Mouse (Mus musculus) MEL (cell line): Measurements from ENCODE around the gene Sirt3. TPM values are rescaled to one million over a fixed set of nuclear protein-coding genes. Genes with fewer than 3 reads are reported as not detected.

Source experiments
- DNase-seq: peaks from one replicate; pipeline ENCODE4 v3.0.0; 2011; ENCODE audit warnings: low read depth, low spot score
- H3K27ac ChIP-seq: 2 replicates; pipeline ENCODE4 v1.5.1; 2012; ENCODE audit warnings: low read depth, mild to moderate bottlenecking, control low read depth, low read length, moderate library complexity; ENCODE audit not compliant: control insufficient read depth
- H3K27me3 ChIP-seq, 2 experiments: fragments of 150-350 bp in 1 of 2; sonication (generic) in 1 of 2; 2 replicates each; pipeline ENCODE4 v1.6.1; 2012; ENCODE audit warnings: low read length in 2 of 2, mild to moderate bottlenecking in 2 of 2, improper control_type of control experiment in 1 of 2, moderate library complexity in 1 of 2; ENCODE audit not compliant: insufficient read depth in 2 of 2, control insufficient read depth in 1 of 2
- H3K36me3 ChIP-seq, 2 experiments: 2 replicates each; pipeline ENCODE4 v1.6.1; 2012 to 2014; ENCODE audit warnings: low read length in 2 of 2, improper control_type of control experiment in 1 of 2, inconsistent platforms in 1 of 2, mild to moderate bottlenecking in 1 of 2; ENCODE audit not compliant: insufficient read depth in 2 of 2, control insufficient read depth in 1 of 2
- H3K4me1 ChIP-seq, 2 experiments: fragments of 150-350 bp in 1 of 2; sonication (generic) in 1 of 2; 2 replicates each; pipeline ENCODE4 v1.6.1; 2012; ENCODE audit warnings: low read length in 2 of 2, improper control_type of control experiment in 1 of 2, mild to moderate bottlenecking in 1 of 2; ENCODE audit not compliant: insufficient read depth in 2 of 2, control insufficient read depth in 1 of 2
- H3K4me3 ChIP-seq, 2 experiments: fragments of 150-350 bp in 1 of 2; sonication (generic) in 1 of 2; 2 replicates each; pipeline ENCODE4 v1.5.1; 2012; ENCODE audit warnings: low read depth in 2 of 2, low read length in 2 of 2, mild to moderate bottlenecking in 2 of 2, moderate library complexity in 2 of 2, control low read depth in 1 of 2, improper control_type of control experiment in 1 of 2; ENCODE audit not compliant: control insufficient read depth in 1 of 2, insufficient read depth in 1 of 2
- H3K79me2 ChIP-seq: 2 replicates; pipeline ENCODE4 v1.6.1; 2012; ENCODE audit warnings: mild to moderate bottlenecking, low read length, moderate library complexity; ENCODE audit not compliant: control insufficient read depth, poor library complexity, insufficient read depth
- H3K9ac ChIP-seq: 2 replicates; pipeline ENCODE4 v1.6.1; 2012; ENCODE audit warnings: low read depth, mild to moderate bottlenecking, control low read depth, low read length, moderate library complexity; ENCODE audit not compliant: control insufficient read depth, poor library complexity, severe bottlenecking
- H3K9me3 ChIP-seq: fragments of 150-350 bp; sonication (generic); replicated peaks from 2 replicates; pipeline ENCODE4 v1.6.1; 2012; ENCODE audit warnings: mild to moderate bottlenecking, low read length, improper control_type of control experiment, moderate library complexity; ENCODE audit not compliant: insufficient read depth
- EP300 ChIP-seq, 2 experiments: IDR thresholded peaks; 2 replicates each; pipeline ENCODE4 v1.6.1; 2011; ENCODE audit warnings: improper control_type of control experiment in 2 of 2, low read length in 2 of 2, low read depth in 1 of 2, mild to moderate bottlenecking in 1 of 2
- ETS1 ChIP-seq: IDR thresholded peaks from 2 replicates; pipeline ENCODE4 v1.6.1; 2012; ENCODE audit warnings: low read depth, mild to moderate bottlenecking, inconsistent platforms, low read length, improper control_type of control experiment, moderate library complexity
- HCFC1 ChIP-seq: IDR thresholded peaks from 2 replicates; pipeline ENCODE4 v1.6.1; 2012; ENCODE audit warnings: low read depth, mild to moderate bottlenecking, inconsistent platforms, low read length, improper control_type of control experiment, moderate library complexity
- MYB ChIP-seq: IDR thresholded peaks from 2 replicates; pipeline ENCODE4 v1.6.1; 2011; ENCODE audit warnings: mild to moderate bottlenecking, low read depth, low read length, improper control_type of control experiment
- MYC ChIP-seq: IDR thresholded peaks from 2 replicates; pipeline ENCODE4 v1.6.1; 2011; ENCODE audit warnings: low read depth, mild to moderate bottlenecking, low read length, improper control_type of control experiment, moderate library complexity
- NRF1 ChIP-seq: IDR thresholded peaks from 2 replicates; pipeline ENCODE4 v1.6.1; 2014; ENCODE audit warnings: low read depth, mild to moderate bottlenecking, inconsistent platforms, low read length, improper control_type of control experiment, moderate library complexity; ENCODE audit not compliant: poor library complexity, insufficient read depth, severe bottlenecking
- POLR2A ChIP-seq, 2 experiments: IDR thresholded peaks; 2 replicates each; pipeline ENCODE4 v1.6.1; 2011 to 2012; ENCODE audit warnings: low read length in 2 of 2, mild to moderate bottlenecking in 2 of 2, control low read depth in 1 of 2, improper control_type of control experiment in 1 of 2, low read depth in 1 of 2, moderate library complexity in 1 of 2; ENCODE audit not compliant: control insufficient read depth in 1 of 2, insufficient read depth in 1 of 2, poor library complexity in 1 of 2
- POLR2AphosphoS2 ChIP-seq: IDR thresholded peaks from 2 replicates; pipeline ENCODE4 v1.6.1; 2011; ENCODE audit warnings: low read length, improper control_type of control experiment
- RAD21 ChIP-seq: IDR thresholded peaks from 2 replicates; pipeline ENCODE4 v1.6.1; 2011; ENCODE audit warnings: mild to moderate bottlenecking, low read depth, low read length, improper control_type of control experiment
- RCOR1 ChIP-seq: IDR thresholded peaks from 2 replicates; pipeline ENCODE4 v1.6.1; 2012; ENCODE audit warnings: low read depth, mild to moderate bottlenecking, inconsistent platforms, low read length, improper control_type of control experiment
- TAL1 ChIP-seq: IDR thresholded peaks from 2 replicates; pipeline ENCODE4 v1.6.1; 2012; ENCODE audit warnings: mild to moderate bottlenecking, inconsistent platforms, low read length, moderate library complexity, mixed read lengths
- UBTF ChIP-seq: IDR thresholded peaks from 2 replicates; pipeline ENCODE4 v1.6.1; 2012; ENCODE audit warnings: low read depth, mild to moderate bottlenecking, inconsistent platforms, low read length, improper control_type of control experiment, moderate library complexity, borderline replicate concordance; ENCODE audit not compliant: insufficient read depth
- ZKSCAN1 ChIP-seq: IDR thresholded peaks from 2 replicates; pipeline ENCODE4 v1.6.1; 2012; ENCODE audit warnings: low read depth, mild to moderate bottlenecking, inconsistent platforms, low read length, improper control_type of control experiment, moderate library complexity
- ZMIZ1 ChIP-seq: IDR thresholded peaks from 2 replicates; pipeline ENCODE4 v1.6.1; 2012; ENCODE audit warnings: low read depth, mild to moderate bottlenecking, inconsistent platforms, low read length, improper control_type of control experiment, moderate library complexity
- polyA plus RNA-seq, 2 experiments: library from polyadenylated mRNA; stranded (reverse) in 1 of 2; unstranded in 1 of 2; fragments of >175 nt in 1 of 2; fragments of >200 nt in 1 of 2; gene quantifications; 2 replicates each; pipeline versions ENCODE4 v1.2.1 to v1.2.4; 2012; ENCODE audit warnings: low replicate concordance in 2 of 2, low read depth in 1 of 2; ENCODE audit not compliant: insufficient read length in 2 of 2, insufficient read depth in 1 of 2, missing spikeins in 1 of 2
- total RNA-seq: library from RNA; depleted of rRNA; stranded (reverse); fragments of 300-350 nt; gene quantifications from 2 replicates; pipeline ENCODE4 v1.2.3, GENCODE M21; 2012

Sirt3 gene
- total and polyA plus RNA-seq, 3 experiments, result 16.1 to 19.5 TPM; not detected in 1

- Histone ChIP-seq H3K79me2 (peaks cover 23% of the 10 kb centered on the region), H3K9ac (no peak overlapping the region), H3K27me3 (no peaks in the 10 kb centered on the region), H3K4me3 (no peak overlapping the region), H3K9me3 (no peaks in the 10 kb centered on the region), H3K4me1 (peaks cover 3 to 11% of the 10 kb centered on the region in 2 experiments; a peak in 3 of 4 replicates), H3K36me3 (peaks cover 3 to 8% of the 10 kb centered on the region in 2 experiments), H3K27ac (no peak overlapping the region)
- TF ChIP-seq RAD21, result no peak
- no peak for TF ChIP-seq ZMIZ1
- TF ChIP-seq ZKSCAN1, result no peak
- no peak for TF ChIP-seq POLR2AphosphoS2
- TF ChIP-seq NRF1, result no peak
- no peak for TF ChIP-seq UBTF
- no peak for TF ChIP-seq EP300 (IDR thresholded peaks at IDR 0.05; ENCODE audit: low read depth in 1 of 2, low read length in 2 of 2)
- no peak for TF ChIP-seq MYB
- DNase-seq, result no peak
These were observed 21.4 kb downstream of the Sirt3 start for GRCm38 (mm10) chr7:140860728-140861127.

GRCm38 (mm10) chr7:140859997-140860396, 22.1 kb downstream of the Sirt3 start:
- peaks cover 3 to 8% of the 10 kb centered on the region in 2 experiments for H3K36me3 ChIP-seq
- no peaks in the 10 kb centered on the region for H3K9me3 ChIP-seq
- no peaks in the 10 kb centered on the region for H3K27me3 ChIP-seq
- no peak for DNase-seq
- no peak overlapping the region for H3K27ac ChIP-seq
- H3K9ac ChIP-seq, result no peak overlapping the region
- H3K79me2 ChIP-seq, result peaks cover 30% of the 10 kb centered on the region
- TF ChIP-seq ETS1 (no peak), HCFC1 (no peak), TAL1 (no peak), NRF1 (no peak), EP300 (IDR thresholded peaks at IDR 0.05; ENCODE audit: low read depth in 1 of 2, low read length in 2 of 2) (no peak), POLR2A (IDR thresholded peaks at IDR 0.05; ENCODE audit: control insufficient read depth in 1 of 2, insufficient read depth in 1 of 2, low read depth in 1 of 2, low read length in 2 of 2, poor library complexity in 1 of 2) (no peak), RCOR1 (no peak)
- H3K4me1 ChIP-seq, result peaks cover 3 to 17% of the 10 kb centered on the region in 2 experiments; a peak in 3 of 4 replicates
- H3K4me3 ChIP-seq, result no peak overlapping the region

- Histone ChIP-seq H3K4me1 (peaks cover 3 to 19% of the 10 kb centered on the region in 2 experiments; a peak in 3 of 4 replicates), H3K27ac (no peak overlapping the region), H3K9ac (0 out of 2 replicates have a peak overlapping the region, but pooled peaks have one; percentile 80), H3K79me2 (peaks cover 37% of the 10 kb centered on the region), H3K36me3 (peaks cover 3 to 8% of the 10 kb centered on the region in 2 experiments), H3K4me3 (peak overlapping the region in 1 of 2 experiments; percentile 84; a peak in 1 of 4 replicates), H3K9me3 (no peaks in the 10 kb centered on the region), H3K27me3 (no peaks in the 10 kb centered on the region)
- no peak for DNase-seq
- TF ChIP-seq MYC, result no peak
These were observed 23.4 kb downstream of the Sirt3 start for GRCm38 (mm10) chr7:140858746-140859145.
